Mouse (Mus musculus) ovary, postnatal 36 days (tissue): ENCODE measurements around the gene Tiam1.

Experiments used
- DNase-seq: peaks from one replicate; pipeline ENCODE4 v3.0.0; 2022; ENCODE audit warnings: low spot score, mixed read lengths

The Tiam1 gene

DNA sequence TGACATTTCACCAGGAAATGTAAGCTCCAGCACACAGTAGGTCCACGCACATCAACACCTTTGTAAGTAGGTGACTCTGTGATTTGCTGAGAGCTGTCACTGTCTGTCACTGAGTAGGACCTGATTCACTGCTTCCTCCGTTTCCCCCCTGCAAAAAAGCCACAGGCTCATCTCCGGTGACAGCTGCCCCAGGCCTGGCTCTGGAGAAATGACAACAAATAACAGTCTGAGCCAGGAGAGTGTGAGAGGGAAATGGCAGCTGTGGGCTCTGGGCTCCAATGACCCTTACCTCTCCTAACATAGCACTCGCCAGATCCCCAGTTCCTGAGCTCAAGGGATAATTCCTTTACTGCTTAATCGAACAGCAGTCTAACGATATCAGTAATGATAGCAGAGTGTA, 301.7 kb downstream of the Tiam1 start:
- no peak for DNase-seq

DNA sequence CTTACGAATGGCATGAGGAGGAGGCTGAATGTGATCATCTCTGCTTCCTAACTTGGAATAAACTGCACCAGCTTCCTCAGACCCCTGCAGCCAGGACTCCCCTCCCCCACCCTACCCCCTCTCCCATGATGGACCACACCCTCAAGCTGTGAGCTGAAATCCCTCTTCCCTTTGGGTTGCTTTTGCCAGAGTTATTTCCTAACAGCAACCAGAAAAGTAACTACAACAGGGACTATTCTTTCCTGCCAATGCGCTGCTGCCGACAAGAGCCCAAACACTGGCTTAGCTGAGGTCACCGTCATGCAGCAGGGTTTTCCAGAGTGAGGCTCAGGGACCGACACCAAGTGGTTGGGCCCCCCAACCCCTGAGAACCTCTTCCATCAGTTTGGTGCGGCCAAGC, 303.2 kb downstream of the Tiam1 start:
- no peak for DNase-seq

DNA sequence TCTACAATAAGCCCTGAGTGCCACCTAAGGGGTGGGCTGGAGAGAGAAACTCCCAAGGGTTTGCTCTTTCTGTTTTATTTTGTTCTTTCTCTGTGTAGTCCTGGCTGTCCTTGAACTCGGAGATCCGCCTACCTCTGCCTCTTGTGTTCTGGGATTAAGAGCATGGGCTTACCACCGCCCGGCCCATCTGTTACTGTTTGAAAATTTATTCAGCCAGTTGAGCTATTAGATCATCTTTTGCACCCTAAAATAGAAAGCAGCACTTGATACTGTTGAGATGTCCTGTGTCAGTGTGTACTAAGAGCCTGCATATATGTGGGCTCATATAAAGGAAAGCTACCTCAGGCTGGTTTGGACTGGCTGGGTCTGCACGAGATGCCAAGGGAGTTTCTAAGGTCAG, 303.7 kb downstream of the Tiam1 start:
- no peak for DNase-seq

DNA sequence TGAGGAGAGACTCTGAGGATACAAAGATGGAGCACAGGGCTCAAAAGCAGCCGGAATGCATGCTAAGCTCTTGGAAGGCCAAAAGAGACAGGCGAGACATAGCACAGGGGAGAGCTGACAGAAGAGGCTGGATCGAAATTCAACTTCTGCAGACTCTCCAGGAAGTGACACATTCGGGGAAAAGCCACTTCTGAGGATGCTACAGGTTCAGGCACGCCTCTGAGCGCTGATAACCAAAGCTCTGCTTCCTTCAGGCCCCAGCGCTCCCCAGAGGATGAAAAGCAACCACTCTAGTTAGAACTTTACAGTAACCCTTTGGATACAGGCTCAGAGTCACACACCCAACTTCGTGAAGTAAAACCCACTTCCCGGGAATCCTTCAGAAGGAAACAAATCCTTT, 306.5 kb downstream of the Tiam1 start:
- DNase-seq, result no peak

DNA sequence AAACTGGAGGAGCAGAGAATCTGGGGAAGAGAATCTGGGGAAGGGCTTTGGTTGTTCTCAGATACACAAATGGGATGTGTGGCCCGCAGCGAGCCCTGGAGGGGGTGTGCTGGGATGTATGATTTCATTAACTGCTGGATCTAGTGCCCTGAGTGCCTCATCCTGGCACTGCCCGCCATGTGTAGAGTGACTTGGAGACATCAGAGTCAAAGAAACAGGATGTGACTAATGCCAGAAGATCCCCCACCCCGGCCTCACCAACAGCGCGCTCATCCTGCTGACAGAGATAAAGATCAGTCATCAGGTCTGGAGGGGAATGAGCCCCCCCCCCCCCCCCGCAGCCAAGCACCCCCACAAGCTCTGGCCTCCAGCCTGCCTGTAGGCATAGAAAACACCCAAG, 308.0 kb downstream of the Tiam1 start:
- no peak for DNase-seq

DNA sequence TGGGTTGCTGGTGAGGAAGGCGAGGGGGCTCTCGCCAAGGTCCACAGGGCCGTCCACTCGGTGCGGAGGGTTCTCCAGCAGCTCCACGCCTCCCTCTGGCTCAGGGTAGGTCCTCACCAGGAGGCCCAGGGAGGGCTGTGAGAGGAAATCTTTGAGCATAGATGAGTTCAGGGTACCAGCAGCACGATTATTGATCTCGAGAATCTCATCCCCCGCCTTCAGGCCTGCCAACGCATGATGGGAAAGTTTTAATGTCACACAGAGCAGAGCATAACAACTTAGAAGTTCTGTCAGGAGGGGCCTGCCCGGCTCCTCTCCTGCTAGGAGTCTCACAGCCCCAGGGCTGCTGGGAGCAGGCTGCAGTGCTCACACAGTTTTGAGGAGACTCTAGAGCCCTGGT, 310.6 kb downstream of the Tiam1 start:
- DNase-seq, result no peak

DNA sequence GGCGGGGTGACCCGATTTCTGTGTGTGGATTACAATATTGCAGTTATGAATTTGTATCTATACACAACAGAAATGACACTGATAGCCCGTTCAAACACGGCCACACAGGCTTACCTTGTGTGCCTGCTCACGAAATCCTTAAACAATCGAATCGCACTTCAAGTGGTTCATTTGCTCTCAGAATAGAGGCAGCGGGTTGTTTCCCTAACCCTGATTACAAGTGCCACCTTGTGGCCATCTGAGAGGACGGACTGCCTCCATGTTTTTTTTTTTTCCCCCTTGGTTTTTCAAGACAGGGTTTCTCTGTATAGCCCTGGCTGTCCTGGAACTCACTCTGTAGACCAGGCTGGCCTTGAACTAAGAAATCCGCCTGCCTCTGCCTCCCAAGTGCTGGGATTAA, 312.4 kb downstream of the Tiam1 start:
- DNase-seq, result peak; percentile 12

DNA sequence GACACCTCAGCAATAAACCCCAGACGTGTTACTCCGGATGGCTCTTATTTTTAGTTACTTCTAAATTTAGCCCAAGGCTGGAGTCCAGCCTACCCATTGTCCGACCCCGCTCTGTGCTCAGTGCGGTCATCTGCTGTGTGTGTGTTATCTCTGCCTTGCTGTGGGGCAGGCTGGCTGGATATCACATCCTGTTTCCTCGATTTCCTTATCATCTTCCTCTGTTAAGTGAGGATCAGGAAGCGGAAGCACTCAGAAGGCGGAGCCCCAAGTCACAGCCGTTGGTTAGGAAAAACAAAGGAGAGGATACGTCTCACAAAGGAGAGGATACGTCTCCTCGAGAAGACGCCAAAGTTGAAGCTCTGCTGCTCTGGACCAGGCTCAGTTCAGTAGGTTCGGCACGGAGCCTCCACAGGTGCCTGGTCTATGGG, 313.3 kb downstream of the Tiam1 start:
- DNase-seq, result no peak

DNA sequence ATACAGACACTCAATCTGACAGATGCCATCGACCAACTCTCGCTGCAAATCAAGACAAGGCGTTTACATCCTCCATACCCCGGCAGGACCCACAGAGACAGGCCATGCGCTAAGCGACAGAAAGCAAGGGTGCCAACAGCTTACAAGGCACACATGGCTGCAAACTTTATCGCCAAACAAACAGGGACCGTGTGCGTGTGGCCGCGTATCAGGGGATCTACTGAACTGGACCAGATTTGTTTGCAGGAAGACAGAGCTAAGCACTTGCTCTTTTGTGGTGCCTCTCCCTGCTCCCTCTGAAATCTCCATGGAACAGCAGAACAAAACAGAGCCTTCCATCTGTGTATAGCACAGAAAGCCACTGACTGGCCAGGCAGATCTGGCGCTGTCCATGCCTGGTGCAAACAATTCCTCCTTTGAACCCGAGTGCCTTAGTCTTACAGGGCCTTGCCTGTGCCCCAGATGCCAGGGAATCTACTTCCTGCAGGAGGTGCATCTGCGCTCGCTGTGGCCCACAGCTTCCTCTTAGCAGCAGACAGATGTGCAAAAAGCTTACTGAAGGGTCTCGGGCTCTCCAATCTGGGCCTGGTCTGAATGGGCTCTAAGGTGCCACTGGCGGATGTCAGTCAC, 316.0 kb downstream of the Tiam1 start:
- no peak for DNase-seq

DNA sequence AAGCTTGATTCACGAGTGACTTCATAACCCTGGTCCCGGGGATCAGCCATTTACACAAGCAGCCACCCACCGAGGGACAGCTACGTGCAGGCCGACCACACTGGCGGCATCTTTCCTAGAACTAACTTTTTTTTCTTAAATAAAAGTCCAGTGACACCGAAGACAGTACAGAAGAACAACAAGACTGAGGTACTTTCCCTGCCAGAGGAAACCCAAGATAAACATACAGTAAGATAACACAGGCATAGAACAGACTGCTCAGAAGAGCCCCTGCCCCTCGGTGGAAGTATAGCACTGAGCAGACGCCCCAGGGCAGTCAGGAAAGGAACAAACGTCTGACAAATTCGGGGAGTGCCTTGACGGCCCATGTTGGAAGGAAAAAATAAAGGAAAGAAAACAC, 317.7 kb downstream of the Tiam1 start:
- DNase-seq, result no peak

DNA sequence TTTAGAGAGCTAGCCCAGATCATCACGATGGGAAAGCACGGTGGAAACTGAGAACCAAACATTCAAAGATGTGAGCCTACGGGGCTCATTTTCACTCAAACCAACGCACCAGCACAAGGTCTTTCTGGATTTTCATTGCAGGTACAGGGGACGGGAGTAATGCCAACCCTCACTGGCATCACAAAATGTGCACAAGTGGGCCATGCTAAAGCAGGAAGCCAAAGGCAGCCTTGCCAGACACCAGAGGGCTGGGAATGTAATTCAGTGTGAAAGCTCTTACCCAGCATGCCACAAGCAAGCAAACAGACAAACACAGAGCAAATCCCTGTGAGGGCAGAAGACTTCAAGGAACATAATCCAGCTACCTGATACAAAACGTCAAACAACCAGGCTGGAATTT, 320.7 kb downstream of the Tiam1 start:
- no peak for DNase-seq

DNA sequence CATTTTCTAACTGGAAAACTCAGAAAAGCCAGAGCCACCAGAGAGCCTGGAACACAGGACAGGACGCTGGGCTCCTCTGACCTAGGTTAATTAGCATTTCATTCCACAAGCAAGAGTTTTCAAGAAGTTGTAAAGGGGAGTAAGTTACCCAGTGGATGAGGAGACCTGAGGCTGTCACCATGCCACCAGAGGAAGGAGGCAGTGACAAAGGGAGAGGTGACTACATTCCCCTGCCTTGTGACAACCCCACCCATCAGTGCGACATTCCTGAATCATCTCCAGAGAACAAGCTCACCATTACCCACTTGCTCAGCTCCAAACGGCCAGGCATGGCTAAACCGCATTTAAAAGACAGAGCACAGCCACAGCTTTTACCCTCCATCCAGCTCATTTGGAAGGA, 324.9 kb downstream of the Tiam1 start:
- DNase-seq, result no peak

DNA sequence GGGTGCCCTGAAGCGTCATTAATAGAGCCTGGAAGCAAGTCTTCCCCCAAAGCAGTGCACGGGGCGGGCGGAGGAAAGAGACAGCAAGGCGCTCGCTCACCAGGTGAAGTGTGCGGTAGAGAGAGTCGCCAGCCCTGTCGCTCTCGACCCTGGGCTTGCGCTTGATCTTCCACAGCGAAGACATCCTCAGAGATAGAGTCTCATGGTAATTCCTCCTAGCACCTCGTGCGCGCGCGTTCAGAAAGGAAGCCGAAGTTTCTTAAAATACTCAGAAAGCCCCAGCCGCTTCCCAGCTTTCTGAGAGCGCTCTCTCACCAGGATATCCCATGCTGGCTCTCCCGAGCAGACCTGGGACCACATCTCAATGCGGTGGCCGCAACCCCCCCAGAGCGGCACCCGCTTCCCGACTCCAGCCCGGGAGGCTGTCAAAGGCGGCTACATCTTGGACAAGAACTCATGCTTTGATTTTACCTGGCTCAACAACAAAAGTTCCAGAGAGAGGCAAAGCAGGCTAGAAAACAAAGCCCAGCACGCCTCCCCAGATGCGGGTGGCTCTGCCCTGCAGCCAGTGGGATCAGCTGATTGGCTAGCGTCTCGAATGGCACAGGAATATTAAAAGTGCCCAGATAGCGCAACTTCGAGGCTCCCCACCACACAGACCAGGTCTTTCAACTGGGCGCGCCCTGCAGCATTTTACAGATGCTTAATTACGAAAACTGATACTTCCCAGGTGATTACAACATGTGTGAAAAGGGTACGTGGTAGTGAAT, 325.5 kb downstream of the Tiam1 start:
- no peak for DNase-seq

DNA sequence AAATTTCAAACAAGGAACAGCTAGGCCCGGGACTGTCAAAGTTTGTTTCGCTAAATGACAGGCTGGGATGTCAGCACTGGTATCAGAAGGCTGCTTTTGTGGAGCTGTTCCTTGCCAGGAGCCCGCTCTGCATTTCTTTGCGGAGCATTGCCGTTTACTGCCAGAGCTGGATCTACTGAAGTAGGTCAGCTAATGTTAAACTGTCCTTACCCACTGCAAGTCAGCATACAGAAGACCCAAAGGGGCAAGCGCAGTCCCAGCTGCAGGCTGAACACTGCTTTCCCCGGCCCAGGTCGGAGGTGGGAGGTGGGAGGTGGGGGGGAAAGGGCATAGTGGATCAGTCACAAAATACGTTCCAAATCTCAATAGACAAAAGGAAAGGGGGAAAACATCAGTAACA, 326.3 kb downstream of the Tiam1 start:
- no peak for DNase-seq

DNA sequence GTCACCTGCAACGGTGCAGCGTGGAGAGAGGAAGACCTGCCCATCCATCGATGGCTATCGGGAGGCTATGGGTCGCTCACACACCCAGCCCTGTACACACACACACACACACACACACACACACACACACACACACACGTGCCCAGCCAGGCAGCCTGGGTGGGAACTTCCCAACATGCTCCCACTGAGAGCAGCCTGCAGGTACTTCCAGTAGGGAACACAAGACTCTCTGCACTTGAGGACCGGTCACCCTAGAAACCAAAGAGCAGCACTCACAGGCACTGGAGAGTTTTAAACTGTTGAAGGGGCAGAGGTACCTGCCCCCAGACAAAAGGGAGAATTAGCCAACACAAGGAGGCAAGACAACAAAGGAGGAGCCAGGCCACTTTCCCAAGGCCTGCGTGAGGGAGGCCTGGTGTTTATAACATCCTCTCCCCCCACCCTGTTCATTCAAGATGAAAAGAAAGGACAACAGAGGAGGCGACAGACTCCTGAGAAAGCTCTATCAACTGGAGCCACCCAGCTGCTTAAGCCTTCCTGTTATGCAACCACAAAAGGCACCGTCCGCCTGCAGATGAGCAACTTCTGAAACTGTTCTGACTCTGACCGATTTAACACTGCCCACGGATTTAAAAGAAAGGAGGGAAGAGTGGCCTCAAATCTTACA, 326.9 kb downstream of the Tiam1 start:
- DNase-seq, result no peak

DNA sequence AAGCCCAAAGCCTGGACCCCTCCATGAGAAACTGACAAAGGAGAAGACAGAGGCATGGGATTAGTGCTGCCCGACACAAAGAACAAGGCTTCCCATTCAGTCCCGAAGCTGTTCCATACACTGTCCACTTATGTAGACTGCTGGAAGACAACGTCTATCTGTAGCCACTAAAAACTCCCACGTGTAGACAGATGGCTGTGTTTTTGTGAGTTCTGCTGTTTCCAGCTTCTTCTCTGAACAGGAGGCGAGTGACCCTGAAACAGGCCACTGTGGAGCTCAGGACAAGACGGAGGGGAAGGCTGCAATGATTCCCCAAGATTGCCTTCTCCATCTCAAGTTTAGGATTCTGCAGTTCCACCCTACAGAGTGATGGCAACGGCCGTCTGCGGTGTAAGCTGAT, 330.0 kb downstream of the Tiam1 start:
- no peak for DNase-seq

DNA sequence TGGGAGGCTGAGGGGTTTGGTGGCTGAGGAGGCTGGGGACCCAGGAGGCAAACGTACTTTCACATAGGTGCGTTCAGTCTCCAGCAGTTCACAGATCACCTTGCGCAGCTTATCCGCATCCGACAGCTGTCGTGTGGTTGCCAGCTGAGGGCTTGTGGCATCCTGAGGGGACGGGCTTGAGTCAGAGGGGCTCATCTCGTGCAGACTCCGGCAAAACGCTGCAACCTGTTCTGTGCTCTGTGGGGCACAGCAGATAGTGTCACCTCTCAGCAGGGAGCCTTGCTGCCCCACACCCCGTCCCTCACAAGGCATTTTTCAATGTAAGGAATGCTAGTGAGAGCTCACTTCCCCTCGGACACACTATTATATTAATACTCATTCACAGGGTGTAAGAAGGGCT, 330.7 kb downstream of the Tiam1 start:
- no peak for DNase-seq

DNA sequence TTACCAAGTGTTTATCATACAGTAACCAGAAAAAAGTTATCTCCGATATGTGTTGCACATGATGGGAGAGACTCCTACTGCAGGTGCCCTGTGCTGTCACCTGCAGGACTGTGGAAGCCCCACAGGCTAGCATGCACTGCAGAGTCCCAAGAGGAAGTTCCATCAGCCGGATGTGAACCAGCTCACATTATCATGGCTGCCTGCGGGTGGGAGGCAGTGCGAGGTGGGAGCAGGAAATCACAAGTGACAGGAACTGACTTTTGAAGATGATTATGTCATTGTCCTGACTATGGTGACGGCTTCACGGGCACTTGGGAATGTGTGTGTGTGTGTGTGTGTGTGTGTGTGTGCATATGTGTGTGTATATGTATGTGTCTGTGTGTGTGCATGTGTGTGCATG, 333.2 kb downstream of the Tiam1 start:
- DNase-seq, result no peak

DNA sequence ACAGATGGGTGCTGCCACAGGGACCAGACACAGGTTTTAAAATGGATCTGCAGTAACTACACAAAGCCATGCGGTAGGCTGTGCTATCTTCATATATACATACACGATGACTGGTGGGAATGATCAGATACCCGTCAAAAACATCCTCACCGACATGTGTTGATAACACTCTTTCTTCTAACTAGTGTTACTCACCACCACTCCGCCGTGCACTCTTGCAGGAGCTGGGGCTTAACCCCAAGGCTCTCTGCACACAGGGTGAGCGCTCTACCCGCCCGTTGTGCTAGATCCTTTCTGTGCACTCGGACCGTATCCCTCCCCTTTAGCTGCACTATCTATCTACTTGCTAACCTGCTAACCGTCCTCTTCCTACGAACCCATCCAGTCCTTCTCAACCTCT, 335.4 kb downstream of the Tiam1 start:
- no peak for DNase-seq

DNA sequence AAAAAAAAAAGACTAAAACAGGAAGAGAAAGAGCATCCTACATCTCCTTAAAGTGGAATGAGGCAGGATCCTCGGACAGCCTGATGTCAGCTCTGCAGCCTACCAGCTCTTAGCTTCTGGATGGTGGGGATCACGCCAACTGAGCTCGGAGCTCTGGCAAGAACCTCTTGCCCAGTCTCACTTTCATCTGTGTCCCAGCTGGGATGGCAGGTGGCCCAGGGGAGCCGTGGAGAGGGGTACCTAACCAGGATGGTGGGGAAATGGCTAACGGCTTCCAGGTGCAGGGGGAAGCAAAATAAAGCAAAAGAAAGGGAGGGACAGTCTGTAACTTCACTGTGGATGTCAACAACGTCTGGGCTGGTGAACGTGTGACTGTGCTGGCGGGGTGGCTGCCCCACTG, 337.6 kb downstream of the Tiam1 start:
- no peak for DNase-seq

DNA sequence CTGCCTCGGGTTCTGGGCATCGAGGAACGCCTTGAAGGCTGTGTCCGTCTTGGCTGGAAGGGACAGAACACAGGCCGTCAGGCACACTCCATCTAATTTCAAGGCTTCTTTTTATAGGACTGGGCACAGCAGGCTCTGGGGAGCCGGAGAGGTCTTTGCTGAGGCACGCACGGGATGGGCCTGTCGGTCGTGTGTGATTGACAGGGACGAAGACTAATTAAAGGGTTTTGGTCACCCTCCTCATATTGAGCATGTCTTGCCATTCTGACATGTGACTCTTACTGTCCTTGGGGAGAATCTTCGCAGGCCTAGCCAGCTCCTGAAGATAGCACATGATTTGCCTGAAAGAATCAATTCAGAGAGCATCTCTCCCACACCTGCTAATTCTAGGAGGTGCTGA, 338.4 kb downstream of the Tiam1 start:
- DNase-seq, result no peak

DNA sequence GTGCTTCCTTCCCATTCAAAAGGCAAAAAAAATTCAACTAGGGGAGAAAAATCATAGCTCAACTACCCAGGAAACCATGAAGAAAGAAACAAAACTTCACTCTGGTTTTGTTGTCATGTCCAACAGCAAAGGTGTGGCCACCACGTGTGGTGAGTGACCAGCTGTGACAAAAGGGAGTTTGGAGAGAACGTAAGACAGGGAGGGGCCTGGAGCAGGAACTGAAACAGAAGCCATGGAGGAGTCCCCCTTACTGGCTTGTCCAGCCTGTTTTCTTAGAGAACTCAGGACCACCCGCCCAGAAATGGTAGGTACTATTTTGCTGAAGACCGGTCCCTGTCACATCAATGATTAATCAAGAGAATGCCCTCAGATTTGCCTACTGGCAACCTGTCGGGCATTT, 342.1 kb downstream of the Tiam1 start:
- DNase-seq, result no peak

DNA sequence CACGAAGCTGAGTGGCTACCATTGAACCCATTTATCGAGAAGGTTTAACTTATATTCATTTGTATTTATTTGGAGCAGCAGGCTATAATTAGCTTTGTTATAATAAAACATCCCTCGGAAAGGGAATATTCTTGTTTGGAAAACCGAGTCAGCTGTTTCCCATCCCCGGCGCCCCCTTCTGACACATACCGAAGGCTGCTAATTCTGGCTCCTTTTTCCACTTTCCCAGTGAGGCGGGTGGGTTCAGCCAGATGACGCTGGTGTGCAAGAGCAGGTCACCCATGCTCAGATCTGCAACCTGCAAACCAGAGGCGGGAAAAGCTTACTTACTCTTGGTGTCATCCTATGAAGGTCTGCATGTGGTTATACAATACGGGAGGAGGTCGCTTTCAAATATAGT, 343.8 kb downstream of the Tiam1 start:
- DNase-seq, result no peak

DNA sequence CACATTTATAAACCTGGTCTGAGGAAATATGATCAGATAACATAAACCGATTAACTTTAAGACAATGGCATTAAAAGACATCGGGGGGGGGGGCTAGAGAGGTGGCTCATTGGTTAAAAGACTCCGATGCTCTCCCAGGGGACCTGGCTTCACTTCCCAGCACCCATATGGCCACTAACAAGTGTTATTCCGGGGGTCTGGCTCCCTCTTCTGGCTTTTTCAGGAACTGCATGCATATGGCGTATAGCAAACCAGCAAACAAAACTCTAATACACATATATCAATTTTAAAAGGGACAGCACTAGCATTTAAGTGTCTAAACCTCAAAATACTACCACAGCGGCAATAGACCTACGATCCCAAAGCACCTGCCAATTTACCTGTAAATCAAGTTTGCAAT, 347.0 kb downstream of the Tiam1 start:
- no peak for DNase-seq
